Mouse (Mus musculus): Measurements from ENCODE around the gene Adck2. TPM values are rescaled to one million over a fixed set of nuclear protein-coding genes. Genes with fewer than 3 reads are reported as not detected.

Gene Adck2
- total RNA-seq, 2 experiments from 2014 or later = 28.5 to 31.7 TPM

DNA sequence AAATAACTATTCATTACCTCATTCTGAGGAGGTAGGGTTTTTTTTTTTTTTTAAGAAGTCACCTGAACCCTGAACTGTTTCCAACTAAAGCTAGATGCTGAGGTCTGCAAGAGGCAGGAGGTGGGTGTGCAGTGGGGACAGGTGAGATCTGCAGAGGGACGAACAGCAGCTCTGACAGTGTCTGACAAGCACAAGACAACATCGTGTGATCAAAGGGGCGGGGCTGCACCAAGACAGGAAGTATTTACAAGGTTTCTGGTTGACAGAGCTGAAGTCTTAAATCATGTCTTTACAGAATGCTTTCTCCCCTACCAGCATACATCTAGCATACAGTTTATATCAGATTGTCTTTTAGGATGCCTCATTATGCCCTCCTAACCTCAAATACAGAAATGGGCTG, 33.2 kb downstream of the Adck2 start:
- intact Hi-C loops (cut with DNase I) = no loop called here
- no peak for DNase-seq (ENCODE audit: low spot score in 2 of 2)

DNA sequence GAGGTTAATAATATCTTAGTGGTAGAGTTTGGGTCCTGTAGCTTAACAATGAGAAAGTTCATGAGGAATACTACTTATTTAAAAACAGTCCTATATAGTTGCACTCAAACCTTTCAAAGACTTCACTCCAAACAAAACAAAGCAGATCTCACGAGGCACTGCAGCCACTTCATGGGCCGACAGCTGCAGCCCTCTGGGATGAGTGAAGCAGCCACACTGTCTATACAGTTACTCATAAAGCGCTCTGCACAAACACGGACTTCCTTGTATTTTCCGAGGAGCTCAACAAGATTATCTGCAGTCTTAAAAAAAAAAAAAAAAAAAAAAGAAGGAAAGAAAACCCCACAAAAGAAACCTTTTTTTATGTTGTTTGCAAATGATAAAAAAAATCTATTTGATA, 33.7 kb downstream of the Adck2 start:
- intact Hi-C loops (cut with DNase I) = no loop called here
- DNase-seq (ENCODE audit: low spot score in 2 of 2) = no peak

DNA sequence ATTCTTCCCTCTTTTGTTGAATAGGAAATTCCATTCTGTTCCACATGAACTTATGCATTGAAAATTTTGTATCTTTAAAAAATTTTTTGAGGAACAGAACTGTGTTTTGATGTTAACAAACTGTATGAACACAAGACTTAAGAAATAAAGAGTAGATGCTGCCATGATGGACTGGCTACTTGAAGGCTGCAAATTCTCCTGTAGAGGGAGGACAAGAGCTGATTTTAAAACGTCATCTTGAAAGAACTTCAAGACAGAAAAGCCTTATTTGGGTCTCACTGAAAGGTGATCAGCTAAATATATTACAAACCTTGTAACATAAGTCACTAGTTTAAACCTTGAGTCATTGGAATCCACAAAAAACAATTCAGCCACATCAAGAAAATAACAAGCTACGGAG, 36.5 kb downstream of the Adck2 start:
- no peak for DNase-seq (ENCODE audit: low spot score in 2 of 2)
- intact Hi-C loops (cut with DNase I) = no loop called here

DNA sequence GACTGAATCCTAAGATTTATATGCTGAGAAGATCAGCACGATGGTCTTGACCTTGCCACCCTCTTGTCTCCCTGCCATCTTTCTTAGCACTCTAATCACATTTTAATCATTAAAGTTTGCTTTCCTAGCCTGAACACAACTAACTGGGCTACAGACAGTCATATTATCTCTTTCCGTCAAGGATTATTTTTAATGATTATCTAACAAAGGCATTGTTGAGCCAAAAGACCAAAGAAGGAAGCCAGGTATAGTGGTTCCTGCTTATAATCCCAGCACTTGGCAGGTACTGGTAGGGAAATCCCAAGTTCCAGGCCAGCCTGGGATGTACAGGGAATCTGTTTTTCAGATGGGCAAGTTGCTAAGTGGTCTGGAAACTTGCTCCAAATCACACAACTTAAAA, 37.6 kb downstream of the Adck2 start:
- intact Hi-C loops (cut with DNase I) = no loop called here

More for the DNA sequence above, 37.6 kb downstream of the Adck2 start:
- DNase-seq (ENCODE audit: low spot score in 2 of 2) = no peak

Other genes with a start within 250 kb of the Adck2 start
- gene Slc37a3, start 196.2 kb upstream of the Adck2 start, total RNA-seq (2021) = 10 to 100 TPM; 70.8 to 79.2 TPM
- not detected for gene Rab19, start 192.7 kb upstream of the Adck2 start, total RNA-seq (2021)
- gene Mkrn1, start 153.4 kb upstream of the Adck2 start, total RNA-seq (2021) = 100 to 1,000 TPM; 131 to 151 TPM
- gene Dennd2a, start 16.0 kb upstream of the Adck2 start, total RNA-seq (2021) = 10 to 100 TPM; 20.5 to 23.7 TPM
- 1 to 10 TPM in 1 of 2 experiments, not detected in 1; 1.3 TPM for gene Gm42420, start 11.9 kb downstream of the Adck2 start, total RNA-seq (2021)
- gene Ndufb2, start 18.7 kb downstream of the Adck2 start, total RNA-seq (2021) = 100 to 1,000 TPM; 174 to 188 TPM
- 100 to 1,000 TPM; 105 to 125 TPM for gene Braf, start 151.6 kb downstream of the Adck2 start, total RNA-seq (2021)
- gene Mrps33, start 237.1 kb downstream of the Adck2 start, total RNA-seq (2021) = 10 to 100 TPM; 92.5 to 96.3 TPM